Mouse (Mus musculus) liver, embryonic 16.5 days (tissue): ENCODE measurements around the gene Mapk14. TPM values are rescaled to one million over a fixed set of nuclear protein-coding genes. Genes with fewer than 3 reads are reported as not detected.
"Not testable (repeated sequence)": the region's sequence is repeated elsewhere in the genome, so short reads cannot be mapped to it uniquely, and the experiment has no call there.

Experiments
- ATAC-seq: fragments of 200-750 bp; cut with Nextera tagmentation; 2 replicates; pipeline ENCODE4 v1.8.0; 2017; ENCODE audit warnings: low read depth, mild to moderate bottlenecking, moderate number of reproducible peaks, moderate library complexity
- H3K27ac ChIP-seq: fragments of 300-500 bp; sonication (generic); 2 replicates; pipeline ENCODE4 v1.5.1; 2014; ENCODE audit warnings: mild to moderate bottlenecking, low read length
- H3K27me3 ChIP-seq: fragments of 300-500 bp; sonication (generic); 2 replicates; pipeline ENCODE4 v1.6.1; 2014; ENCODE audit warnings: low read depth, low read length, mixed read lengths; ENCODE audit not compliant: control insufficient read depth, insufficient read depth
- H3K36me3 ChIP-seq: fragments of 300-500 bp; sonication (generic); 2 replicates; pipeline ENCODE4 v1.6.1; 2014; ENCODE audit warnings: mild to moderate bottlenecking; ENCODE audit not compliant: control insufficient read depth, insufficient read depth
- H3K4me1 ChIP-seq: fragments of 300-500 bp; sonication (generic); 2 replicates; pipeline ENCODE4 v1.6.1; 2014; ENCODE audit warnings: low read depth, low read length, mixed read lengths; ENCODE audit not compliant: control insufficient read depth
- H3K4me2 ChIP-seq: fragments of 300-500 bp; sonication (generic); 2 replicates; pipeline ENCODE4 v1.6.1; 2014; ENCODE audit warnings: low read depth, low read length, mixed read lengths
- H3K4me3 ChIP-seq: fragments of 300-500 bp; sonication (generic); 2 replicates; pipeline ENCODE4 v1.5.1; 2014; ENCODE audit warnings: low read depth, mild to moderate bottlenecking, low read length
- H3K9ac ChIP-seq: fragments of 300-500 bp; sonication (generic); 2 replicates; pipeline ENCODE4 v1.6.1; 2014; ENCODE audit warnings: low read depth, low read length
- H3K9me3 ChIP-seq: fragments of 300-500 bp; sonication (generic); replicated peaks from 2 replicates; pipeline ENCODE4 v1.6.1; 2016; ENCODE audit warnings: low read length; ENCODE audit not compliant: control insufficient read depth
- WGBS: fragments of 180-500 bp; shearing (Covaris S2); extraction: QIAGEN DNeasy Blood & Tissue Kit; methylation state at CpG from one replicate; pipeline ENCODE4 v1.1.7; 2014; ENCODE audit not compliant: insufficient replicate concordance; 5-methylcytosine and 5-hydroxymethylcytosine counted together
- polyA plus RNA-seq: library from polyadenylated mRNA; unstranded; fragments of >200 nt; fragmentation: Nextera tagmentation; extraction: Ambion mirVana; gene quantifications from 2 replicates; pipeline ENCODE4 v1.2.1, GENCODE M21; 2015

The Mapk14 gene
- polyA plus RNA-seq, 1 experiment from 2014 or later: 25.9 TPM

DNA sequence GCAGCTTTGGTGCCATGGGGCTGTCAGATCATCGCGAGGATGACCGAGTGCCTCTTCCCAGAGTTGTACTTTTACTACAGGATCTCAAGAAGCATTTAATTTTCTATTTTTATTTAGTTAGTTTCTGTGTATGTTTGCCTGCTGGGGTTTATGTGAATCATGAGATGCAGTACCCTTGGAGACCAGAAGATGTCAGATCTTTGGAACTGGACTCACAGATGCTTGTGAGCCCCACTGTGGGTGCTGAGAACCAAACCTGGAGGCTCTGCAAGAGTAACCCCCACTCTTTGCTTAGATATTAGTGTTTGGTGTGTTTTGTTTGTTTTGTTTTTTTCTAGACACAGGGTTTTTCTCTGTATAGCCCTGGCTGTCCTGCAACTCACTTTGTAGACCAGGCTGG is 22.9 kb downstream of the Mapk14 start:
- Histone ChIP-seq H3K4me3 (no peak overlapping the region), H3K9me3 (no peaks in the 10 kb centered on the region), H3K9ac (no peak overlapping the region), H3K27ac (no peak overlapping the region), H3K36me3 (peaks cover 30% of the 10 kb centered on the region), H3K4me2 (no peak overlapping the region), H3K27me3 (no peaks in the 10 kb centered on the region), H3K4me1 (peaks cover 16% of the 10 kb centered on the region)
- 92% methylated on average over 3 of the region's 3 CpGs for WGBS
- no peak for ATAC-seq

DNA sequence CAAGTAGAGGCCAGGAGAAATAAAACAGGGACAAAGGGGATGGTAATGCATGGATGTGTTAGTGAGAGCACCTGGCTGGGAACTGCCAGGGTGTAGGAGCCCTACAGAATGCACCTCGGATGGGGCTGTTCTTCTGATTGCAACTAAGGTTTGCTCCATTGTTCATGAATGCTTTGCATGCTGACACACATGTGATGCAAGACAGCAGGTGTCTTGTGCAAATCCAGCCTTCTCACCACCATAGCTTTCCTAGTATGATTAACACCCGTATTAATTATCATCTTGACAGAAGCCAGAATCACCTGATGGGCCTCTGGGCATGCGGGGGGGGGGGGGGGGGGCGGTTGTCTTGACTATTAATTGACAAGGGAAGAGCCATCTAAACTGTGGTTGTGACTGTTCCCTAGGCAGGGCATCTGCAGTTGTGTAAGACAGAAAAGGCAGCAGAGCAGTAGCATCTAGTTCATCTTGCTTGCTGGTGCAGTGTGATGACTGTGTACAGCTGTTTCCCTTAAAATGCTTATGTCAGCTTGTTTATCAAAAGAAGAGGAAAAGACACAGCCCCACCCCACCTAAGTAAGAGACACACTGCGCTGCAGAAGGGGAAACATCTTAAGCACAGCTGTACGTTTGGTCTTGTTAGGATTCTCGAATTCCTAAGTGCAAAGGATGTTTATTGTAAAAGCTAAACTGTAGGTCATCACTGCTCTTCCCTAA is 24.9 kb downstream of the Mapk14 start:
- Histone ChIP-seq H3K36me3 (peaks cover 33% of the 10 kb centered on the region), H3K4me2 (no peak overlapping the region), H3K27me3 (no peaks in the 10 kb centered on the region), H3K27ac (no peak overlapping the region), H3K9me3 (no peaks in the 10 kb centered on the region), H3K4me3 (no peak overlapping the region), H3K4me1 (peaks cover 4% of the 10 kb centered on the region), H3K9ac (no peak overlapping the region)
- no peak for ATAC-seq
- WGBS: 63% methylated on average over 7 of the region's 7 CpGs

DNA sequence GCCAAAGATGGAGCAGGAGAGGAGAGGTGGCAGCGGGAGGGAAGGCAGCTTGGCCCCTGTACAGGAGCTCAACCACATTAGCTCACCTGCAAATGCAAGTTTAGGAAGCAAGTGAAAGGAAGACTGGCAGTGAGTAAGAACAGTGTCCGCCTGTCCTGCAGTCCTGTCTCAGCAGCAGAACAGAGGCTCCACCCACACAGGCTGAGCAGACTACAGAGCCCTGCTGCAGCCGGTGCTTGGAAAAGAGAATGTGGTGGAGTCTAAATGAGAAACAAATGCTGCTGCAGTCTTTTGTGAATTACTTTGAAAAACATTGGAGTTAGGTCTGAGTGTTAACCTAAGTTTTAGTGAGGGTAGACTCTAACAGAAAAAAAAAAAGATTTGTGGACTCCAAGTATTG is 26.4 kb downstream of the Mapk14 start:
- no peaks in the 10 kb centered on the region for H3K9me3 ChIP-seq
- H3K4me3 ChIP-seq: no peak overlapping the region
- no peak overlapping the region for H3K9ac ChIP-seq
- WGBS: 71% methylated on average over 3 of the region's 3 CpGs
- no peak overlapping the region for H3K4me2 ChIP-seq
- peaks cover 33% of the 10 kb centered on the region for H3K36me3 ChIP-seq
- no peaks in the 10 kb centered on the region; the same call in 1 of the 2 replicates for H3K4me1 ChIP-seq
- H3K27me3 ChIP-seq: no peaks in the 10 kb centered on the region
- no peak overlapping the region for H3K27ac ChIP-seq
- no peak for ATAC-seq

DNA sequence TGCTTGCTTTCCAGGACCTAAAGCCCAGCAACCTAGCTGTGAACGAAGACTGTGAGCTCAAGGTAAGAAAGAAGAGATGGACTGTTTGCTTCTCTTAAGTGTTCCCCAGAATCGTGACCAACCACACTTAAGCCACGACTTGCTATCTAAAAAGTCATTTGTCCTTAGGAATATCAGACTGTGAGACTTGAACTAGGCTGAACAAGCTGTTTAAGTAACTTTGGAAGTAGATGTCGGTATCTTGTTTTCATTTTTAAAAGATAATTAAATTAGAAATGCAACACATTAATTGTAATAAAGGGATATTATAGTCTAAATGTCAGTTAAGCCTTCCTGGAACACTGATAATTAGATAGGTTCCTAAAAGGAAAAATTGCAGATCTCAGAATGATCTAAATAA is 34.7 kb downstream of the Mapk14 start, which contains the start of gene AC170998.1:
Gene AC170998.1 (plus strand): TSS at position 301 of the 400 bp plus-strand sequence.
- H3K4me1 ChIP-seq: no peaks in the 10 kb centered on the region
- H3K9me3 ChIP-seq: no peaks in the 10 kb centered on the region
- no peak within 1 kb of the TSS for H3K4me3 ChIP-seq
- no peak for ATAC-seq
- no peaks in the 10 kb centered on the region for H3K27me3 ChIP-seq
- 78% methylated on average over 4 of the region's 4 CpGs for WGBS
- no peak within 1 kb of the TSS for H3K4me2 ChIP-seq
- H3K9ac ChIP-seq: no peak within 1 kb of the TSS
- no peak within 1 kb of the TSS for H3K27ac ChIP-seq
- peaks cover 45% of the 10 kb centered on the region for H3K36me3 ChIP-seq

DNA sequence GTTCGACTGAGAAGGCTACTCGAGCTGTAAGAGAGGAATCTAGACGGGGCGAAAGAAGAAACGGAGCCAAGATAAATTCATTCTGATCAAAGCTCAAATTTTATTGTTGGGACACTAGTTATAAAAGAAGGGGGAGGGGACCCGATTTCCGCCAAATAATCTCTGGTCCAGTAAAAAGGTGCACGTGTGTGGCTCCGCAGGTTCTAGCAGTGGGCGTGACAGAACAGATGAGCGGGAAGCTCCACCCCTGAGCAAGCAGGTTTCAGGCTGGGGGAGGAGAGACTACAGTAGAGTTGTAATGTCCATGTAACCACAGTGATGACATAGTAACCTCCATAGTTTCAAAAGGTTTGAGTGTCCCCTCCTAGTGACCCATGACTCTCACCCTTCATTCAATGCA is 36.4 kb downstream of the Mapk14 start:
- H3K36me3 ChIP-seq: peaks cover 54% of the 10 kb centered on the region
- H3K27ac ChIP-seq, H3K4me1 ChIP-seq, H3K9ac ChIP-seq, H3K4me3 ChIP-seq, ATAC-seq, H3K4me2 ChIP-seq, H3K9me3 ChIP-seq, H3K27me3 ChIP-seq: not testable (repeated sequence)
- WGBS: 89% methylated on average over 11 of the region's 11 CpGs

DNA sequence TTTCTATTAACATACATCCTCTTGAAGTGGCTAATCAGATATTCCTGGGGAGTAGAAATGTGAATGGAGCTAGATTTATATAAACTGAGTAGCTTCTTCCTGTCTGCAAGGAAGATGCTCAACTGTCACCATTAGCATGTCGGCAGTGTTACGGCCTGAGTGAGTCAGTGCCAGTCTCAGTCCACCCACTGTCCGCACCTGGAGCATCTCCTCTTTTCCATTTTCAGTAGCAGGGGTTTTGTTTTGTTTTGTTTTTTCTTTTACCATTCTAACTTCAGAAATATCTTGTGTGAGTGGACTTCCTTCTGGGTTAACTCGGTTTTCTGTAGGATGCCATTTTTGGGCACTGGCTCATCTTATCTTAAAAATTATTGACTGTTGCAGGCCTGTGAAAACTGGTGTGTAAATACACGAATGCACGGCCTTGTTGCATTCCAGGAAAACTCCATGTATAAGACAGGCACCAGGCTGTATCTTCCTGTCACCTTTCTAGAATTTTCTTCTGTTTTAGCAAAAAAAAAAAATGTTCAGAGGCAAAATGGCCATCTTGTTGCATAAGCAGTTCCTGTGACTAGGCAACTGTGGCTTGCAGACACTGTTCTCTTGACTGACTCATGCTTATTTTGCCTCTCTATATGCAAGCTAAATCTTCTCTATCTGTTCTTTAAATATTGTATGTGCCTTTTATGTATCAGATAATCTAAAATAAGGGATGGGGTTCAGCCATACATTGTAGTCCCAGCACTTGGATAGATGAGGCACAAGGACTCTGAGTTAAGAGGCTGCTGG is 44.4 kb downstream of the Mapk14 start:
- WGBS: 53% methylated on average over 6 of the region's 6 CpGs

DNA sequence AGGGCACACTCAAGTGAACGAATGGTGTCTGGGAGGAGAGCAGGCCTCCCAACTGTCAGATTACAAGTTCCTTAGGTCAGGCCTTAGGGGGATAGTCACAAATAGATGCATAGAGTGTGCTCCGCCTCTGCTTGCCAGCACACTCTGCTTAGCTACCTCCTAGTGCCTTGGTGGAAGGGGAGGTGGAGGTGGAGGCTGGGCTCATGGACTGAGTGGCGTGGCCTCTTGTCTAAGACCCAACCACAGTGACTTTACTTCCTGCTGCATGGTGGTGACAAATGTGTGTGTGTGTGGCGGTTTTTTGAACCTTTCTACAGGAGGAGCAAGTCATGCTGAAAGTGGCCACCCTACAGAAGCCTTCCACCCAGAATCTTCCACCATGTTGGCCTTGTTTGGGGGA is 45.4 kb downstream of the Mapk14 start:
- H3K36me3 ChIP-seq: peaks cover 23% of the 10 kb centered on the region
- H3K27me3 ChIP-seq: no peaks in the 10 kb centered on the region
- no peak overlapping the region for H3K4me3 ChIP-seq
- 47% methylated on average over 4 of the region's 4 CpGs for WGBS
- no peaks in the 10 kb centered on the region for H3K9me3 ChIP-seq
- H3K27ac ChIP-seq: peak overlapping the region; percentile 22; the same call in 1 of the 2 replicates
- H3K4me1 ChIP-seq: no peaks in the 10 kb centered on the region
- no peak overlapping the region for H3K4me2 ChIP-seq
- no peak overlapping the region for H3K9ac ChIP-seq
- ATAC-seq: 0 out of 2 replicates have a peak, but pooled peaks have one; percentile 9

More for the DNA sequence above, 44.4 kb downstream of the Mapk14 start:
- no peak overlapping the region for H3K9ac ChIP-seq
- no peak overlapping the region for H3K4me3 ChIP-seq
- ATAC-seq: no peak
- H3K36me3 ChIP-seq: peaks cover 26% of the 10 kb centered on the region
- H3K27ac ChIP-seq: peak overlapping the region; percentile 22; the same call in 1 of the 2 replicates
- H3K4me1 ChIP-seq: no peaks in the 10 kb centered on the region
- no peak overlapping the region for H3K4me2 ChIP-seq
- no peaks in the 10 kb centered on the region for H3K27me3 ChIP-seq
- no peaks in the 10 kb centered on the region for H3K9me3 ChIP-seq

DNA sequence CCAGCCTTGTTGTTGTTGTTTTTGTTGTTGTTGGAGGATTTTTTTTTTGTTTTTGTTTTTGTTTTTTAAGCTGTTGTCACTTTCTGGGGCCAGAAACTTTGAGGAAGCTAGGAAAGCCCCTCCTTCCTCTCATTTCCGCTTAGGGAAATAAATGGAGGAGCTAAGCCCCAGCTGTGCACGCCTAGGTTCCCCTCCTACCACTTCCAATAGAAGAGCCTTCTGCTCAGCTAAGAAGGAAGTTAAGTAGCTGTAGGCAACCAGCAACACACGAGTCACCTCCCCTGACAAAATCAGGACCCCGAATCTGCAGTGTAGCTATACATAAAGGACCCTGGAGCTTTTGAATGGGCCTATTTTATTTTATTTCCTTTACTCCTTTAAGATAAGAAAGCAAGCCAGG is 46.8 kb downstream of the Mapk14 start:
- Histone ChIP-seq H3K27me3 (no peaks in the 10 kb centered on the region), H3K9me3 (no peaks in the 10 kb centered on the region), H3K27ac (no peak overlapping the region), H3K9ac (no peak overlapping the region), H3K4me2 (no peak overlapping the region), H3K36me3 (peaks cover 25% of the 10 kb centered on the region), H3K4me1 (no peaks in the 10 kb centered on the region), H3K4me3 (no peak overlapping the region)
- 59% methylated on average over 4 of the region's 4 CpGs for WGBS
- ATAC-seq: no peak

DNA sequence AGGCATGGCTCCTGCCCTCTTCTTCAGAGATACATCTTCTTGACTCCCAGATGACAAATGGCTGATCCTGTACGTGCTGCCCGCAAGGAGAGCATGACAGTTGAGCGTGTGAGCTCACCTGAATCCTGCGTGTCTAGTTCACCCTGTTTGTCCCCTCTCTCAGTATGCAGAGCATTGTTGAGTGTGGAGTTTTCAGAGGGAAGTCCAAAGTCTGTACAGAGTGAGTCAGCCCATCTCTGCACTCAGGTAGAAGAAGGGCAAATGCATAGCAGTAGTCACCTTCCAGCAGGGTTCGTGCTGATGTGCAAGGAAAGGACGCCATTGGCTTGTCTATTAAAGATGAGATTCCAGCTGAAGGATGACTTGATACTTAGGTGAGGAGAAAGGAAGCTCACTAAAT is 48.1 kb downstream of the Mapk14 start:
- H3K4me2 ChIP-seq: no peak overlapping the region
- H3K27me3 ChIP-seq: no peaks in the 10 kb centered on the region
- H3K9me3 ChIP-seq: no peaks in the 10 kb centered on the region
- no peak overlapping the region for H3K27ac ChIP-seq
- H3K9ac ChIP-seq: no peak overlapping the region
- no peak overlapping the region for H3K4me3 ChIP-seq
- WGBS: 86% methylated on average over 6 of the region's 6 CpGs
- H3K36me3 ChIP-seq: peaks cover 35% of the 10 kb centered on the region
- H3K4me1 ChIP-seq: no peaks in the 10 kb centered on the region
- ATAC-seq: no peak
